Mouse (Mus musculus): ENCODE measurements at regions not wholly inside any gene's neighbourhood (a gene's known extent, or its start where the extent isn't known, plus 50 kb on each side); places are given as distances from the start of the nearest gene placed in this dataset.

DNA sequence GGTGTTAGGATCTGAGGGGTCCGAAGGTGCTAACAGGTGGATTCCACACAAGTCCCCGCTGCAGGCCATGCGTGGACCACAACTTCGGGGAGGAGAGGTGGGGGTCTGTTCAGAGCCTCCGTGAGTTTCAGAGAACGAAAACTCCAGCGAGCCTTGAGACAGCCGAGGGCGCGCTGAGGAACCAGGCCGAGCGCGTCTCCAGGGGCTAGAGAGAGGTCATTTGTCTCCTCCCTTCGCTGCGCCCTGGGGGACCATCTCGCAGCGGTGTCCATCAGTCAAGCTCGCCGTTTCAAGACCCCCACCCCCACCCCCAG, 89.6 kb upstream of the Dio3 start:
- Histone ChIP-seq H3K4me3 (replicated peaks in 1 of 3; ENCODE audit: low read depth in 2 of 3, low read length in 2 of 3, poor library complexity in 1 of 3) (no peak overlapping the region), H3K9ac (ENCODE audit: insufficient read depth, low read depth) (no peak overlapping the region), H3K4me1 (ENCODE audit: control insufficient read depth in 1 of 2, insufficient read depth in 2 of 2) (no peaks in the 10 kb centered on the region), H3K27me3 (replicated peaks) (no peaks in the 10 kb centered on the region), H3K9me3 (replicated peaks; ENCODE audit: low read length) (peaks cover 71% of the 10 kb centered on the region), H3K27ac (ENCODE audit: insufficient read depth, low read depth) (no peak overlapping the region), H3K36me3 (replicated peaks in 1 of 2; ENCODE audit: control insufficient read depth in 1 of 2, insufficient read depth in 1 of 2, low read length in 1 of 2) (no peaks in the 10 kb centered on the region), H3K4me2 (ENCODE audit: insufficient read depth, low read depth, poor library complexity, severe bottlenecking) (no peak overlapping the region), H3K79me2 (replicated peaks; ENCODE audit: control insufficient read depth, extremely low read depth, insufficient read depth, poor library complexity, severe bottlenecking) (no peaks in the 10 kb centered on the region)
- in situ Hi-C loops (cut with MboI; ENCODE audit: low pct_ligation_motif_present, low pct_unique_long_range_greater_than_20kb, low sequenced_read_pairs), result no loop called here
- no peak for DNase-seq (ENCODE audit: extremely low read depth)
- TF ChIP-seq MAZ (IDR thresholded peaks at IDR 0.05; ENCODE audit: low read depth, low read length) (no peak), NELFE (IDR thresholded peaks at IDR 0.05; ENCODE audit: low read depth, low read length) (no peak), EP300 (IDR thresholded peaks at IDR 0.05; ENCODE audit: low read length) (no peak), RAD21 (IDR thresholded peaks at IDR 0.05; ENCODE audit: low read depth, low read length) (no peak), SIN3A (IDR thresholded peaks at IDR 0.05; ENCODE audit: low read length) (no peak), POLR2A (IDR thresholded peaks at IDR 0.05; ENCODE audit: low read depth, low read length) (no peak), POLR2AphosphoS2 (IDR thresholded peaks at IDR 0.05; ENCODE audit: low read depth, low read length) (no peak), NRF1 (IDR thresholded peaks at IDR 0.05; ENCODE audit: low read depth, low read length) (no peak), USF1 (IDR thresholded peaks at IDR 0.05; ENCODE audit: low read depth, low read length) (no peak), TBP (conservative IDR thresholded peaks at IDR 0.05; ENCODE audit: low read depth, low read length) (no peak), ZNF384 (IDR thresholded peaks at IDR 0.05; ENCODE audit: low read depth, low read length) (no peak), PAX5 (IDR thresholded peaks at IDR 0.05; ENCODE audit: low read length) (no peak), MAFK (IDR thresholded peaks at IDR 0.05; ENCODE audit: insufficient replicate concordance, low read length) (no peak), ELF1 (IDR thresholded peaks at IDR 0.05; ENCODE audit: low read depth, low read length) (no peak), CHD2 (IDR thresholded peaks at IDR 0.05; ENCODE audit: low read length) (no peak), USF2 (conservative IDR thresholded peaks at IDR 0.05; ENCODE audit: low read depth, low read length) (no peak), UBTF (IDR thresholded peaks at IDR 0.05; ENCODE audit: low read depth, low read length) (no peak), TCF12 (IDR thresholded peaks at IDR 0.05; ENCODE audit: low read depth, low read length) (no peak)
- dilution Hi-C loops (cut with MboI; ENCODE audit: extremely low pct_ligation_motif_present, extremely low pct_unique_long_range_greater_than_20kb, low sequenced_read_pairs), result no loop called here

DNA sequence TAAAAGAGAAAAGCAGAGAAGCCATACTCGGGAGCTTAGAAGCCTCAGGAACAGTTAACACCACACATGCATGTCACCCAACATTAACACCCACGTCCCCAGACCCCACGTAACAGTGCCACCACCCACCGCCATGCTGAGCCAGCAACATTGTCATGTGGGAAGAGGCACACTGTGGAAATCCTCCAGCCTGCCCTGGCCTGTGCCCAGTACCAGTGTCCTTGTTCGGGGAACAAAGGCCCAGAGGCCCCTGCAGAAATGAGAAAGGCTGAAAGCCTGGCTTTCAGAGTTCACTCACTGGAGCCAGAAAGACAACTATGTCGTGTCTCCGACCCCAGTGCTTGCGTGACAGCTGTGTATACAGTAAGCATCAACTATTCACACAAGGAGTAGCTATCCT, 86.7 kb upstream of the Dio3 start:
- Histone ChIP-seq H3K4me2 (ENCODE audit: insufficient read depth, low read depth, poor library complexity, severe bottlenecking) (no peak overlapping the region), H3K9me3 (replicated peaks; ENCODE audit: low read length) (peaks cover 79% of the 10 kb centered on the region), H3K36me3 (replicated peaks in 1 of 2; ENCODE audit: control insufficient read depth in 1 of 2, insufficient read depth in 1 of 2, low read length in 1 of 2) (no peaks in the 10 kb centered on the region), H3K27me3 (replicated peaks) (no peaks in the 10 kb centered on the region), H3K79me2 (replicated peaks; ENCODE audit: control insufficient read depth, extremely low read depth, insufficient read depth, poor library complexity, severe bottlenecking) (no peaks in the 10 kb centered on the region), H3K4me1 (ENCODE audit: control insufficient read depth in 1 of 2, insufficient read depth in 2 of 2) (no peaks in the 10 kb centered on the region), H3K27ac (ENCODE audit: insufficient read depth, low read depth) (no peak overlapping the region), H3K4me3 (replicated peaks in 1 of 3; ENCODE audit: low read depth in 2 of 3, low read length in 2 of 3, poor library complexity in 1 of 3) (no peak overlapping the region), H3K9ac (ENCODE audit: insufficient read depth, low read depth) (no peak overlapping the region)
- TF ChIP-seq POLR2A (IDR thresholded peaks at IDR 0.05; ENCODE audit: low read depth, low read length) (no peak), POLR2AphosphoS2 (IDR thresholded peaks at IDR 0.05; ENCODE audit: low read depth, low read length) (no peak), USF1 (IDR thresholded peaks at IDR 0.05; ENCODE audit: low read depth, low read length) (no peak), NRF1 (IDR thresholded peaks at IDR 0.05; ENCODE audit: low read depth, low read length) (no peak), EP300 (IDR thresholded peaks at IDR 0.05; ENCODE audit: low read length) (no peak), TCF12 (IDR thresholded peaks at IDR 0.05; ENCODE audit: low read depth, low read length) (no peak), MEF2A (IDR thresholded peaks at IDR 0.05; ENCODE audit: borderline replicate concordance, low read depth, low read length) (no peak), GABPA (IDR thresholded peaks at IDR 0.05; ENCODE audit: insufficient replicate concordance, low read depth, low read length) (no peak)
- dilution Hi-C loops (cut with MboI; ENCODE audit: extremely low pct_ligation_motif_present, extremely low pct_unique_long_range_greater_than_20kb, low sequenced_read_pairs) (no loop called here), in situ Hi-C loops (cut with MboI; ENCODE audit: low pct_ligation_motif_present, low pct_unique_long_range_greater_than_20kb, low sequenced_read_pairs) (no loop called here)
- DNase-seq (ENCODE audit: extremely low read depth), result no peak

Data from CH12.LX (cell line).